Mouse (Mus musculus) embryonic facial prominence, embryonic 14.5 days (tissue): ENCODE results near the gene 5430427O19Rik. TPM values are rescaled to one million over a fixed set of nuclear protein-coding genes. Genes with fewer than 3 reads are reported as not detected.

Experiments
- ATAC-seq: fragments of 200-750 bp; cut with Nextera tagmentation; 2 replicates; pipeline ENCODE4 v1.8.0; 2017; ENCODE audit warnings: low read depth, moderate number of reproducible peaks, moderate TSS enrichment
- DNase-seq: peaks from one replicate; pipeline ENCODE4 v3.0.0-alpha.2; 2015; ENCODE audit warnings: low spot score
- H3K27ac ChIP-seq: fragments of 300-500 bp; sonication (generic); replicated peaks from 2 replicates; pipeline ENCODE4 v1.5.1; 2014; ENCODE audit warnings: low read depth, mild to moderate bottlenecking, low read length, moderate library complexity
- H3K27me3 ChIP-seq: fragments of 300-500 bp; sonication (generic); replicated peaks from 2 replicates; pipeline ENCODE4 v1.6.1; 2014; ENCODE audit warnings: low read length; ENCODE audit not compliant: control insufficient read depth, insufficient read depth
- H3K36me3 ChIP-seq: fragments of 300-500 bp; sonication (generic); 2 replicates; pipeline ENCODE4 v1.6.1; 2014; ENCODE audit warnings: low read length, mixed read lengths; ENCODE audit not compliant: control insufficient read depth, insufficient read depth
- H3K4me1 ChIP-seq: fragments of 300-500 bp; sonication (generic); 2 replicates; pipeline ENCODE4 v1.6.1; 2014; ENCODE audit warnings: antibody characterized with exemption, low read length; ENCODE audit not compliant: control insufficient read depth, insufficient read depth
- H3K4me2 ChIP-seq: fragments of 300-500 bp; sonication (generic); 2 replicates; pipeline ENCODE4 v1.6.1; 2014; ENCODE audit warnings: low read depth, mild to moderate bottlenecking, low read length, moderate library complexity, mixed read lengths
- H3K4me3 ChIP-seq: fragments of 300-500 bp; sonication (generic); 2 replicates; pipeline ENCODE4 v1.5.1; 2014; ENCODE audit warnings: low read depth, mild to moderate bottlenecking, low read length
- H3K9ac ChIP-seq: fragments of 300-500 bp; sonication (generic); 2 replicates; pipeline ENCODE4 v1.6.1; 2014; ENCODE audit warnings: low read depth, mild to moderate bottlenecking, low read length, moderate library complexity, mixed read lengths
- H3K9me3 ChIP-seq: fragments of 300-500 bp; sonication (generic); 2 replicates; pipeline ENCODE4 v1.6.1; 2016; ENCODE audit warnings: low read length; ENCODE audit not compliant: control insufficient read depth
- WGBS: fragments of 180-500 bp; shearing (Covaris S2); extraction: QIAGEN DNeasy Blood & Tissue Kit; methylation state at CpG from one replicate; pipeline ENCODE4 v1.1.7; 2014; 5-methylcytosine and 5-hydroxymethylcytosine counted together
- polyA plus RNA-seq: library from polyadenylated mRNA; unstranded; fragments of >200 nt; fragmentation: Nextera tagmentation; extraction: Ambion mirVana; gene quantifications from 2 replicates; pipeline ENCODE4 v1.2.1, GENCODE M21; 2014

5430427O19Rik gene
- polyA plus RNA-seq = 0.31 and 0.34 TPM in 2 replicates

- no peak within 1 kb of the TSS for H3K27ac ChIP-seq
- no peaks in the 10 kb centered on the region for H3K9me3 ChIP-seq
- no peaks in the 10 kb centered on the region for H3K36me3 ChIP-seq
- H3K27me3 ChIP-seq = no peaks in the 10 kb centered on the region
- H3K9ac ChIP-seq = no peak within 1 kb of the TSS
- no peaks in the 10 kb centered on the region for H3K4me1 ChIP-seq
- H3K4me3 ChIP-seq = no peak within 1 kb of the TSS
- 87% methylated on average over 3 of the region's 3 CpGs for WGBS
- H3K4me2 ChIP-seq = no peak within 1 kb of the TSS
- ATAC-seq (no peak), DNase-seq (no peak)
Observed at GRCm38 (mm10) chrX:85869914-85870483, at the start of gene 5430427O19Rik. 5430427O19Rik (plus strand) TSS chrX:85870354.

DNA sequence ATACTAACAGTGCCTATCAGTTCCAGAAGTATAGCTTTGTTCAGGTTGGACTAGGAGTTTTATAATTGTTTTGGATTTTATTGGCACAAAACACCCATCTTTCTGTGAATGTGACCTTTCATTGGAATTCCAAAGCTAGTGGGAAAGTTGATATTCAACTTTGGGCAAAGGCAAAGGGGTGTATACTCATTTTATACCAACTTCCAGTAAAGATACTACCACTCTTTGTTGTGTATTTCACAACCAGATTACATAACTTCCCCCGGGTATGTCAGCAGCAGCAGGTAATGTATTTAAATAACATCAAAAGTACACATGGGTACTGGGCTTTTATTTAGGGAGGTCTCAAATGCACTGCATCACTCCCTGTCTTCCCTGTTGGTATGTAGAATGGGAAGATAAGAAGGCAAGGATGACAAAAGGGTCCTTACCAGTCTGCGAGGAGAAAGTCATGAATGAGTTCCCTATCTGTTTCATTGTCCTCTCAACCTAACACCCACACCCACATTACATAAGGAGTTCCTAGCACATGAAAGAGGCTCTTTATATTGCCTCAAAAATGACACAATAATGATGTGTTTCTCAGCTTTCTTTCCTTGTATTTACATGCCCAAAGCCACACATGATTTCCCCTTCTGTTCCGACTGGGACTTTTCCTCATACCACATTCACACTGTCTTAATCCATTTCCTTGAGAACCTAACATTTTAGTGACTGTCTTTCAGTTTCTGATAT, 42.3 kb upstream of the 5430427O19Rik start:
- Histone ChIP-seq H3K9me3 (no peaks in the 10 kb centered on the region), H3K4me2 (no peak overlapping the region), H3K27me3 (no peaks in the 10 kb centered on the region), H3K9ac (no peak overlapping the region), H3K27ac (no peak overlapping the region), H3K36me3 (no peaks in the 10 kb centered on the region), H3K4me3 (no peak overlapping the region), H3K4me1 (no peaks in the 10 kb centered on the region)
- DNase-seq (no peak), ATAC-seq (no peak)
- WGBS = 81% methylated on average over 3 of the region's 3 CpGs

- H3K9ac ChIP-seq = no peak overlapping the region
- H3K4me3 ChIP-seq = no peak overlapping the region
- no peaks in the 10 kb centered on the region for H3K36me3 ChIP-seq
- no peaks in the 10 kb centered on the region for H3K9me3 ChIP-seq
- DNase-seq = no peak
- ATAC-seq = no peak
- no peaks in the 10 kb centered on the region for H3K4me1 ChIP-seq
- no peaks in the 10 kb centered on the region for H3K27me3 ChIP-seq
- no peak overlapping the region for H3K27ac ChIP-seq
- no peak overlapping the region for H3K4me2 ChIP-seq
Observed at GRCm38 (mm10) chrX:85829000-85829399, 41.2 kb upstream of the 5430427O19Rik start.

- Histone ChIP-seq H3K9me3 (no peaks in the 10 kb centered on the region), H3K4me1 (no peaks in the 10 kb centered on the region), H3K4me3 (no peak overlapping the region), H3K27me3 (no peaks in the 10 kb centered on the region), H3K36me3 (no peaks in the 10 kb centered on the region), H3K9ac (no peak overlapping the region), H3K27ac (no peak overlapping the region), H3K4me2 (no peak overlapping the region)
- no peak for DNase-seq
- ATAC-seq = no peak
Observed at GRCm38 (mm10) chrX:85839174-85839573, 31.0 kb upstream of the 5430427O19Rik start.

- no peak overlapping the region for H3K4me2 ChIP-seq
- H3K27ac ChIP-seq = no peak overlapping the region
- 73% methylated on average over 3 of the region's 3 CpGs for WGBS
- DNase-seq (no peak), ATAC-seq (no peak)
- H3K9me3 ChIP-seq = no peaks in the 10 kb centered on the region
- no peaks in the 10 kb centered on the region for H3K27me3 ChIP-seq
- H3K4me3 ChIP-seq = no peak overlapping the region
- no peak overlapping the region for H3K9ac ChIP-seq
- no peaks in the 10 kb centered on the region for H3K4me1 ChIP-seq
- no peaks in the 10 kb centered on the region for H3K36me3 ChIP-seq
Observed at GRCm38 (mm10) chrX:85855938-85856337, 14.2 kb upstream of the 5430427O19Rik start.

DNA sequence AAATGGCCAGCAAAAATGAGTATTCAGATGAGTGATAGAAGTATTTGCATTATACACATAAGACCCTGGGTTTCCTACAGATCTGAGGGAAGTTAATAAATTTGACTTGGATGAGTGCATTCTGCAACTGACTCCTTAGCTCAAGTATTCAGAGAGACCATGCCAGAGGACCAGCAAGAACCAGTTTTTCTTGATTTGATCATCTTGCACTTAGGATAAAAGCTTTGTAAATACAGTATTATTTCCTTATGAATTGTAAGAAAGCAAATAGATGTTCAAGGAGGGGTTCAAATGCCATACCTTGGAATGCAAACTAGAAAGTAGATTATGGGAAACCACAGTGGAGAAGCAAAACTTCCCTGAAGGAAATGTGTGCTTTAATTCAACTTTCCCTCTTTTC, 13.0 kb upstream of the 5430427O19Rik start:
- H3K4me1 ChIP-seq = no peaks in the 10 kb centered on the region
- H3K36me3 ChIP-seq = no peaks in the 10 kb centered on the region
- no peaks in the 10 kb centered on the region for H3K27me3 ChIP-seq
- H3K4me3 ChIP-seq = no peak overlapping the region
- DNase-seq (peak; percentile 10), ATAC-seq (no peak)
- H3K4me2 ChIP-seq = no peak overlapping the region
- H3K9ac ChIP-seq = no peak overlapping the region
- H3K9me3 ChIP-seq = no peaks in the 10 kb centered on the region
- no peak overlapping the region for H3K27ac ChIP-seq

- Histone ChIP-seq H3K9me3 (no peaks in the 10 kb centered on the region), H3K4me2 (no peak overlapping the region), H3K4me1 (no peaks in the 10 kb centered on the region), H3K4me3 (no peak overlapping the region), H3K27ac (no peak overlapping the region), H3K27me3 (no peaks in the 10 kb centered on the region), H3K9ac (no peak overlapping the region), H3K36me3 (no peaks in the 10 kb centered on the region)
- DNase-seq = no peak
- WGBS = 65% methylated on average over 3 of the region's 3 CpGs
- no peak for ATAC-seq
Observed at GRCm38 (mm10) chrX:85868079-85868478, 2.1 kb upstream of the 5430427O19Rik start.

- 83% methylated on average over 11 of the region's 11 CpGs for WGBS
- Histone ChIP-seq H3K27ac (no peak overlapping the region), H3K4me3 (no peak overlapping the region), H3K9me3 (no peaks in the 10 kb centered on the region), H3K4me2 (no peak overlapping the region), H3K36me3 (no peaks in the 10 kb centered on the region), H3K9ac (no peak overlapping the region), H3K27me3 (no peaks in the 10 kb centered on the region; the same call in 1 of the 2 replicates), H3K4me1 (no peaks in the 10 kb centered on the region)
- no peak for DNase-seq
- no peak for ATAC-seq
Observed at GRCm38 (mm10) chrX:85871371-85872056, 1.4 kb downstream of the 5430427O19Rik start.
